26 mouse cellular contexts compared by ENCODE assay signal in the genomic region with DNA sequence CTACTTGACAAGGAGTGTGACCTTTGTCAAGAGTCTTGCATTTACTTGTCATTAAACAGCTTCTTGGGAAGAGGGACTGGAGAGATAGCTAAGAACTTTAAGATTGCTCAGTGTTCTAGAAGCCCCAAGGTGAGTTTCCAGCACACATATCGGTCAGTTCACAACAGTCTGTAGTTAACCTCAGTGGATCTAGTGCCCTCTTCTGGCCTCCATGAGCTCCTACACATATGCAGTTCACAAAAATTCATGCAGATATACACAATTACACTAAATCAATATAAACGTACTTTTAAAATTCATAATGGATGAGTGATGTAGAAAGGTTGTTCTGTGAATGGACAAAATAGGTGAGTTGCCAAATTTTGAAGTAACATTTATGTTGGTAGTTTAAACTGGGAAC.
A peak's percentile ranks its signal among the peaks of the same experiment; 100 is the strongest.
DNase-seq lines count a peak whose midpoint lies in the region; ATAC-seq and TF ChIP-seq lines count a peak whose summit lies in the region.
"Had no signal": no experiment of that assay in that cellular context is flagged by ENCODE, and none has a peak within 500 bp of the region (broad histone marks: within the 10 kb centered on the region; RNA-seq: fewer than 3 reads in every experiment).

No protein-coding gene starts in this region.

- H3K4me3 ChIP-seq in left cerebral cortex, adult 2 months: no peak overlapping the region
- H3K4me3 ChIP-seq in midbrain, postnatal 0 days (ENCODE audit: low read depth, low read length): no peak overlapping the region
- H3K4me3 ChIP-seq in midbrain, embryonic 16.5 days (ENCODE audit: low read depth, low read length): no peak overlapping the region
- H3K4me3 ChIP-seq: forebrain, embryonic 13.5 days; kidney, embryonic 15.5 days; liver, embryonic 15.5 days; stomach, embryonic 15.5 days had no signal

- ATAC-seq in midbrain, postnatal 0 days (ENCODE audit: low FRiP score): no peak
- ATAC-seq in midbrain, embryonic 16.5 days: no peak
- ATAC-seq in Patski: no peak
- ATAC-seq: forebrain, embryonic 13.5 days had no signal

- TF ChIP-seq CTCF in left cerebral cortex, adult 2 months (IDR thresholded peaks at IDR 0.05): peak; percentile 1; the same call in 1 of the 2 replicates
- 0 out of 2 replicates have a peak, but pooled peaks have one; percentile 10 for TF ChIP-seq CTCF in midbrain, postnatal 0 days (IDR thresholded peaks at IDR 0.05)
- peak; percentile 51 for TF ChIP-seq CTCF in Patski (IDR thresholded peaks at IDR 0.05)

- in situ Hi-C loops in Patski (cut with MboI; ENCODE audit: low pct_unique_long_range_greater_than_20kb): no loop called here

- no peak for DNase-seq in left cerebral cortex, adult 2 months (ENCODE audit: extremely low spot score in 1 of 2, low spot score in 2 of 2)
- no peak for DNase-seq in left cerebral cortex, postnatal 25 days (ENCODE audit: low spot score in 2 of 2)
- no peak for DNase-seq in midbrain, postnatal 0 days (ENCODE audit: low spot score)
- DNase-seq in Patski (ENCODE audit: low read depth, low spot score): no peak
- no peak for DNase-seq in retina, embryonic 14.5 days (ENCODE audit: low spot score)
- DNase-seq in neural tube, embryonic 10.5 days (ENCODE audit: extremely low spot score, low spot score): no peak
- DNase-seq: adrenal gland, postnatal 14 days; cerebellum, adult 11 months; cerebellum, adult 9-10 months; cerebellum, postnatal 36 days; gastrocnemius, postnatal 25 days; kidney, adult 18-20 months; kidney, postnatal 36 days; layer of hippocampus, postnatal 36 days; lung, postnatal 14 days; retina, postnatal 1 day; right cerebral cortex, postnatal 14 days; thymus, postnatal 14 days had no signal

- no peaks in the 10 kb centered on the region; the same call in 1 of the 2 replicates for H3K9me3 ChIP-seq in midbrain, postnatal 0 days (ENCODE audit: low read length)
- no peaks in the 10 kb centered on the region for H3K9me3 ChIP-seq in midbrain, embryonic 16.5 days (replicated peaks; ENCODE audit: control insufficient read depth, low read length, poor library complexity, severe bottlenecking)
- H3K9me3 ChIP-seq: forebrain, embryonic 13.5 days; liver, embryonic 15.5 days; stomach, embryonic 15.5 days had no signal

- no peaks in the 10 kb centered on the region for H3K27me3 ChIP-seq in midbrain, postnatal 0 days (ENCODE audit: insufficient read depth, low read length)
- H3K27me3 ChIP-seq in midbrain, embryonic 16.5 days (ENCODE audit: control insufficient read depth, insufficient read depth, low read depth, low read length): no peaks in the 10 kb centered on the region
- H3K27me3 ChIP-seq in Patski: no peaks in the 10 kb centered on the region
- H3K27me3 ChIP-seq: CH12.LX; forebrain, embryonic 13.5 days; kidney, embryonic 15.5 days; liver, embryonic 15.5 days; stomach, embryonic 15.5 days had no signal

- POLR2A ChIA-PET in Patski (lab: Charles Lee): no interaction called here

- no peak overlapping the region for H3K9ac ChIP-seq in midbrain, postnatal 0 days (replicated peaks; ENCODE audit: low read length, poor library complexity, severe bottlenecking)
- no peak overlapping the region for H3K9ac ChIP-seq in midbrain, embryonic 16.5 days (ENCODE audit: low read depth, low read length)
- H3K9ac ChIP-seq: forebrain, embryonic 13.5 days; hindbrain, embryonic 14.5 days; kidney, embryonic 15.5 days; liver, embryonic 15.5 days; stomach, embryonic 15.5 days had no signal

- no peak overlapping the region for H3K27ac ChIP-seq in left cerebral cortex, adult 2 months
- H3K27ac ChIP-seq in midbrain, postnatal 0 days (ENCODE audit: low read depth, low read length): no peak overlapping the region
- H3K27ac ChIP-seq in midbrain, embryonic 16.5 days (ENCODE audit: low read length): no peak overlapping the region
- H3K27ac ChIP-seq: forebrain, embryonic 13.5 days; hindbrain, embryonic 14.5 days; kidney, embryonic 15.5 days; liver, embryonic 15.5 days; stomach, embryonic 15.5 days had no signal

- intact Hi-C loops in left cerebral cortex, adult 2 months (cut with DNase I): no loop called here
- intact Hi-C loops in left cerebral cortex, postnatal 25 days (cut with DNase I): no loop called here

- H3K36me3 ChIP-seq in midbrain, postnatal 0 days (ENCODE audit: insufficient read depth, low read length): no peaks in the 10 kb centered on the region
- no peaks in the 10 kb centered on the region for H3K36me3 ChIP-seq in midbrain, embryonic 16.5 days (ENCODE audit: control insufficient read depth, insufficient read depth, low read length)
- H3K36me3 ChIP-seq: kidney, embryonic 15.5 days; liver, embryonic 15.5 days; stomach, embryonic 15.5 days had no signal

- WGBS in midbrain, postnatal 0 days: 97% methylated on average over 2 of the region's 2 CpGs
- 93% methylated on average over 2 of the region's 2 CpGs for WGBS in midbrain, embryonic 16.5 days

- no peak overlapping the region for H3K4me2 ChIP-seq in midbrain, postnatal 0 days (ENCODE audit: low read depth, low read length, poor library complexity, severe bottlenecking)
- H3K4me2 ChIP-seq in midbrain, embryonic 16.5 days (ENCODE audit: low read length): no peak overlapping the region
- H3K4me2 ChIP-seq: forebrain, embryonic 13.5 days; heart, embryonic 11.5 days; hindbrain, embryonic 14.5 days; kidney, embryonic 15.5 days; liver, embryonic 15.5 days; stomach, embryonic 15.5 days had no signal

- no peaks in the 10 kb centered on the region for H3K4me1 ChIP-seq in midbrain, postnatal 0 days (ENCODE audit: insufficient read depth, low read length)
- peaks cover 8% of the 10 kb centered on the region; the same call in 1 of the 2 replicates for H3K4me1 ChIP-seq in midbrain, embryonic 16.5 days (ENCODE audit: control insufficient read depth, insufficient read depth, low read length)
- H3K4me1 ChIP-seq: liver, embryonic 15.5 days; stomach, embryonic 15.5 days had no signal

- CTCF ChIA-PET in Patski (lab: Charles Lee): interaction anchor here (0.7 to 1.6 kb wide), 5 partner anchors 36 to 401 kb away, joined by 3 to 5 read pairs (median 3); a partner anchor contains a TSS

Comparison
In these comparisons a context has a peak if more than half of its experiments do, and no peak if none do; other contexts are left out.
1. CTCF ChIP-seq: peak in every context shown above with its lines; median percentile 51 in Patski; 10 in midbrain, postnatal 0 days; 1 in left cerebral cortex, adult 2 months.